Mouse (Mus musculus) bone marrow macrophage, adult 2 months (primary cell): ENCODE data around the gene Plau.

Experiments
- CTCF ChIP-seq: IDR thresholded peaks from 2 replicates; pipeline ENCODE4 v1.5.1; 2012; ENCODE audit warnings: low read depth, mild to moderate bottlenecking, low read length, moderate library complexity
- POLR2A ChIP-seq: IDR thresholded peaks from 2 replicates; pipeline ENCODE4 v1.6.1; 2012; ENCODE audit warnings: mild to moderate bottlenecking, low read depth, low read length, borderline replicate concordance

DNA sequence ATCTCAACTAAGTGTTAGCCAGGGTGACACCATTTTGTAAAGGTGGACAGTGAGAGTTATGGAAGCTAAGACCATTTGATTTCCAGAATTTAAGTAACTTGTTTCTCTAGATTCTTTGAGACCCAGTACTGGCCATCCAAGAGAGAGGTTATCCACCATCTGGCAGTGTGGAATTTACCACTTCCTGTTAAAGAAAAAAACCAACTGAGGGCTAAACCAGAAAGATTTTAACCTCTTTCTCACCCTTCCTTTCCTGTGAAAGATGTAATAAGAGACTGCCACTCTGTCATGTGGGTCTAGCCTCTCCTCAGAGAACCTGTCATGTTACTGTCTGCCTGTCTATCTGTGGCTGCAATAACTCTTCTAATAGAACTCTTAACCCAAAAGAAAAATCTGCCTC lies 26.6 kb upstream of the Plau start:
- TF ChIP-seq CTCF (no peak), POLR2A (no peak)
